Mouse (Mus musculus) gastrocnemius, postnatal 25 days (tissue): ENCODE data around the gene Mapk10. TPM values are rescaled to one million over a fixed set of nuclear protein-coding genes. Genes with fewer than 3 reads are reported as not detected.
A peak's percentile ranks its signal among the peaks of the same experiment; 100 is the strongest.

Source experiments
- DNase-seq: peaks from one replicate; pipeline ENCODE4 v3.0.0; 2022
- total RNA-seq, 2 experiments: library from RNA; stranded (reverse); gene quantifications; 1 replicate in 1 of 2; 2 replicates in 1 of 2; pipeline ENCODE4 v1.2.3; 2021

Gene Mapk10
- total RNA-seq, 2 experiments from 2014 or later: 0.95 to 1.3 TPM

GRCm38 (mm10) chr5:103048011-103048410 is 163.1 kb downstream of the Mapk10 start:
- no peak for DNase-seq

DNA sequence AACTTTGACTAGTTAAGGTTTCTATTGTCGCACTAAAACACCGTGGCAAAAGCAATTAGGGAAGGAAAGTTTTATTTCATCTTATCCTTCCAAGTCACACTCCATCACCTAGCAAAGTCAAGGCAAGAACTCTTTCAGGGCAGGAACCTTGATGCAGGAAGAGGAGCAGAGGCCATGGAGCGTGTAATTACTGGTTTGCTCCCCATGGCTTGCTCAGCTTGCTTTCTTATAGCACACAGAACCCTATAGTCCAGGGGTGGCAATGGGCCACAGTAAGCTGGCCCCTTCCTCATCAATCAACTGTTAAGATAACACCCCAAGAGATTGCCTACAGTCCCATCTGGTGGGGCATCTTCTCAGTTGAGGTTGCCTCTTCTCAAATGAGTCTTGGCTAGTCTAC is 173.4 kb downstream of the Mapk10 start:
- DNase-seq: no peak

GRCm38 (mm10) chr5:103028940-103029621 is 182.1 kb downstream of the Mapk10 start:
- DNase-seq: peak; percentile 11

- no peak for DNase-seq
Observed at GRCm38 (mm10) chr5:103022504-103023172, 188.5 kb downstream of the Mapk10 start.

DNA sequence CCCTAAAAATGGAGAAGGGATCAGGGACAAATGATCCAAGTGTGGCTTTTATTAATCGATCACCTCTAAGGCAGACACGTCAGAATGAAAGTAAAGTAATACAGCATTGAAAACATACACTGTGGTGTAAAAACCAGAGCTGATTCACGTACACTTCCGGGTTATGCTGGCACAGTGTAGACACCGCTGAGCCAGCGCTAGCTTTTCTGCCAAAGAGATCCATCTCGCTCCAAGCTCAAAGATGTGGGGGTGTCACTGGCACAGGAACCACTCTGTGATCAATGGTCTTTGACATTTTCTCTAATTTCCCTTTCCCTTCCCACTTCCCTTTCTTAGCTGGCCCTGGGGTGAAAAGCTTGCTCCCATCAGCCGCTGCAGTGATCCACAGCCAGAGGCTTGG is 189.7 kb downstream of the Mapk10 start:
- DNase-seq: no peak

- DNase-seq: no peak
Observed at GRCm38 (mm10) chr5:103020954-103021353, 190.2 kb downstream of the Mapk10 start.

DNA sequence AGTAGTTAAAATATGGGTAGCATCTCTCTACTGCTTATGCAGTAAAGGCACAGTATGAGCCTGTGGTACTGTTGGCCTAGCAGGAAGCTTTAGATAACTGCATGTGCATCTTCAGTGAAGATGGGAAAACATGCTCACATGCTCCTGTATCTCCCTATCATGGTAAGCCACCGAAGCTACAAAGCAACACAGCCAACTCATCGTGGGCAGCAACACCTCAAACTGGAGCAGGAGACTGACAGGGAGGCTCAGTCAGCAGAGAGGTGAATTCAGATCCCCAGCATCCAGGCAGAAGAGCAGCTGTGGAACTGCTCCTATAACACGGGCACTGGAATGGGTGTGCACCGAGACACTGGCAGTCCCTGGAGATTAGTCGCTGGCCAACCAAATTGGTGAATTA is 191.0 kb downstream of the Mapk10 start:
- DNase-seq: no peak

- no peak for DNase-seq
Observed at GRCm38 (mm10) chr5:103017637-103018036, 193.5 kb downstream of the Mapk10 start.

DNA sequence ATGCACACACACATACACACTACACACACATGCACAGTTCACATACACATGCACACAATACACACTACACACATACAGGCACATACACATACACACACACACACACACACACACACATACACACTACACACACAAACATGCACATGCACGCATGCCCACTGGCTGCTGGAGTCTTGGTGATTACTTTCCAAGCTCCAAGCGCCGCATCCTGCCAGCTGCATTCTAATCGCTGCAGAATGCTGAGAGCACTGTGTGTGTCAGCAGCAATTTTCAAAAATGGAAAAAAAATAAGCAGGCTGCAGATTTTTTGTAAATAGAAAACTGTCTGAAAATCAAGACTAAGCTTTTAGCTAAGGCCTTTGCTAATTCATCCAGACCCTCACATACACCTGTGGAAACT is 196.8 kb downstream of the Mapk10 start:
- DNase-seq: no peak

- no peak for DNase-seq
Observed at GRCm38 (mm10) chr5:103008894-103009293, 202.2 kb downstream of the Mapk10 start.

DNA sequence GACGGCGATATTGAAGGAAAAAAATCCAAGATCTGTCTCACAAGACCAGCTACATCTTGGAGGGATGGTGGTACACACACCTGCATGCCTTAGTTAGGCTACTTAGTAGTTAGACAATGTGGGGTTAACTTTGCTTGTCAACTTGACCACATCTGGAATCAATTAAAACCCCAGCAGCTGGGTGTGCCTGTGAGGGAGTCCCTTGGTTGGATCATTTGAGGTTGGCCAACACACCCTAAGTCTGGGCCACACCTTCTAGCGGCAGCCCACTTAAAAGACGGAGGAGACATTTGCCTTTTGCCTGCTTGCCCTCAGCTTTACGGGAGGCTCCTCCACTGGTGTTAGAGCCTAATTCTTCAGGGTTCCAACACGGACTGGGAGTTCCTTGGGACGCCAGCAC is 209.0 kb downstream of the Mapk10 start:
- peak; percentile 11 for DNase-seq

- no peak for DNase-seq
Observed at GRCm38 (mm10) chr5:103000572-103000971, 210.6 kb downstream of the Mapk10 start.

DNA sequence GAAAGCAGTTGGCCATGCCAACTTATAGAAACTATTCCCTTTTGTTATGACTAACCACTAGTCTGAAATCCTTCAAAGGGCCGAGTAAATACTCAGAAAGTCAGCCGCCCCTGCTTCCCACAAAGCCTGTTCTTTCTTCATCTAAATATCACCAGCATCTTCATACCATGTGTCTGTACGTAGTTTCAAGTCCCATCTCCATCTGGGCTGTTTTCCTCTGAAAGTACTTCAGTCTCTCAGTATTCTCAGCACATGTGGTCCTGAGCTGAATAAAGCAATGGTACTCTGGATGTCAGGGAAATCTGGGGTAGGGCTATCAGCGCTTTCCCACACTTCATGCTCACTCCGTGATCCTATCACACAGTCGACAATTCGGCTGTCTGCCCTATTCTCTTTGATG is 212.6 kb downstream of the Mapk10 start:
- DNase-seq: no peak

DNA sequence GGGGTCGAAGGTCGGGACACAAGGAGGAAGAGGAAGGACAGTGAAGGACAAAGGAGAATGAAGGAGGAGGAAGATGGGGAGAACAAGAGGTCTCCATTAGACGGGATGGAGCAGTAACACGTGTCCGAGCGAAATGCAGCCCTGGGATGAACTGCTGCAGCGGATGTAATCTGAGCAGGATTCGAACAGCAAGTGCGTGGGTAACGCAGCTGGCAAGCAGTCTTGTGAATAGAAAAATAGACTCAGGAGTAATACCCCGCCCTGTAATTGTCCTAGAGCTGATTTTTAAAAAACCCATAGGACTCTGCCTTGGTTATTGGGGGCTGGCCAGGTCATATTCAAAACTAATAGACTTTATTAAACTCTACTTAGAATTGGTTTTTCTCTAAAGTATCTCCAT is 213.2 kb downstream of the Mapk10 start:
- no peak for DNase-seq

- no peak for DNase-seq
Observed at GRCm38 (mm10) chr5:102996331-102996730, 214.8 kb downstream of the Mapk10 start.

GRCm38 (mm10) chr5:102995928-102996327 is 215.2 kb downstream of the Mapk10 start:
- DNase-seq: no peak

DNA sequence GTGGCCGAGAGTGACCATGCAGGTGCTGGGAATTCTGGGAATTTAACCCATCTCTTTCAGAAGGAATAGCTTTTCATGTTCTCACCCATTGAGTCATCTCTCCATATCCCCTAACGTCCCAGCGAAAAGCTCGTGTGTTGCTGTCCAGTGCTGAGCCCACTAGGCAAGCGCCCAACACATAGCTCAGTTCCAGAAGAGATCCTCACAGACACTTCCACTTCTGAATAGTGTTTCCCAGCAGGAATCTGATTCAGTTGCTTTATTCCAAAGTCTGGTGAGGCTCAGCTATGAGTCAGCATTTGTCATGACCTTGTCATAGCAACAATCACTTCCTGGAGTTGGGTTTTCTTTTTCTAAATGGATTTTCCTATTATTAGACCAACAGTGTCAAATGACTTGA is 217.2 kb downstream of the Mapk10 start:
- no peak for DNase-seq

GRCm38 (mm10) chr5:102991691-102992090 is 219.4 kb downstream of the Mapk10 start:
- DNase-seq: no peak

DNA sequence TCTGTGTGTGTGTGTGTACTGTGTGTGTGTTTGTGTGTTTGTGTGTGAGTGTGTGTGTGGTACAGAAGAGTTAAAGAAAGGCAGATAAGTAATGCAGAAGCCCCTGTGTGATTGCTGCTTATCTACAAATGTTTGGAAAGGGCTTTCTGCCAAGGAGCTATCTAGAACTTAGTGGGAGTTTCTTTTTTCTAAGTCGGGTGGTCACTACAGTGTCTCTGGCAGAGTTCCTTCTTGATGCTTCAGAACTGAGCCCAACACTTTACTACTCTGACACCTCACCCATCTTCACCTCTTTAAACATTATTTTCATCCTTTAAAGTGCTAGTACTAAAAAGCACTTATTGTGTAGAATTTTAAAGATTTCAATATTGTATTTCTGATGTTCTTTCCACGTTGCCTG is 232.8 kb downstream of the Mapk10 start:
- DNase-seq: no peak

GRCm38 (mm10) chr5:102977138-102977537 is 234.0 kb downstream of the Mapk10 start:
- no peak for DNase-seq

DNA sequence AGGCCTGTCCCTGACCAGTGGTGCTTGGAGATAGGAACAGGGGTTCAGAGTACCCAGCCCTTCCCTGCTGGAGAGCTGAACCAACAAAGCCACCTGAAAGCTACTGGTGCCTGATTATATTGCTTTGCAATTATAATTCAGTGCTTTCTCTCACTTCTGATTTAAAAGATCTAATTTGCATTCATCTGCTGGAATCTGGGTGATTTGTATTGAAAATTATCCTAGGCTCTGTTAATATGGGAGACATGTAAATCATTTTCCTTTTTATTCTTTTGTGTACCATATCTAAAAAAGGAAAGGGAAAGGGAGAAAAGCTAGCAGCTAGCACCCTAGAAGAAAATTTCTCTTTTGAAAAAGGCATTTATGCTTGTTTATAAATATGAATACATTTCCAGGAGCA is 234.6 kb downstream of the Mapk10 start:
- no peak for DNase-seq

DNA sequence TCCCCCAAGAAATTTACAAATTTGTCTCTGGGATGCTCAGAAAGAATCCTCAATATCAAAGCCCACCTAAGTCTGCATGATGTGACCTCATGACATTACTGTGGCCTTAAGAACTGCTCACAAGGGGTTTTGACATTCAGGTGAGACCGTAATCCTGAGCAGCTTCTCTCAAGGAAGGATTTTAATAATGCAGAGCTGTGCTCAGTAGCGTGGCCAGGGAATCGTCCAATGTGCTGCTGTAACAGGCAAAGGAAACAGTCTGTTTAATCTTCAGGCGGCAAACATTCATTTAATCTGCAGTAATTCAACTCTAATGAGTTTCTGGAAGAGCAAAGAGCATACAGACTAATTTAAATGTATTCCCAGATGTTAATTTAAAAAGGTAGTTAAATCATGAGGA is 236.7 kb downstream of the Mapk10 start:
- DNase-seq: no peak

DNA sequence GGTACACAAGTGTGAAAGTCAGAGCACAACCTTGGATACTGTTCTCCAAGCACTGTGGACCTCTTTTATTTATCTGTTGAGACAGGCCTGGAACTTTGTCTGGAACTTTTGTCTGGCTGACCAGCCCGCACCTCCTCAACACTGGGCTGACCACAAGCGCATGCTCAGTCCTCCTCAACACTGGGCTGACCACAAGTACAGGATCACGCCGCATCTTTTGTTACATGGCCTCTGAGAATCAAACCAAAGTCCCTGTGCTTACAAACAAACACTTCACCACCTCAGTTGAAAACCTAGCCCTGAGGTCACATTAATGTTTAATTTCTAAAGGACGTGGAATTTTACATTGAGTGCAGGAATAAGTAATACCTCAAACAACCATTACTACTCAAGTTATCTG is 246.7 kb downstream of the Mapk10 start:
- DNase-seq: no peak

DNA sequence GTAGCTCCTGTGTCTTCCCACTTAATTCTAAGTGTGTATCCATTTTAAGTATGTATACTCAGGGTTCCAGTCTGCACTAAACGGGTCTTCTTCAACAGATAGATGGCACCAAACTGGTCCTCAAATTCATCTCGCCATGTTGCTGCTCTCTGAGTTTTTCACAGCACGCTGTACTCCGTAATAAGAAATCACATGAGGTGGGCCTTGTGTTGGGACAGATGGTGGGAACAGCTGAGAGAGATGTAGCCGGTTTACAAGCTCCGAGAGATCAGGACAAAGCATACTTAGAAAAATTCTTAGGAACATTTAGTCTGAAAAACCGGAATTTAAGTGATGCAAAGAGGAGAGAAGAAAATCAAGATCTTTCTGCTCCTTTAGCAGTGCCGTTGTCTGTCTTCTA is 257.7 kb downstream of the Mapk10 start:
- DNase-seq: no peak
